Mouse (Mus musculus): ENCODE measurements around the gene Olfr823. TPM values are rescaled to one million over a fixed set of nuclear protein-coding genes. Genes with fewer than 3 reads are reported as not detected.
"Not testable (repeated sequence)": the region's sequence is repeated elsewhere in the genome, so short reads cannot be mapped to it uniquely, and the experiment has no call there.

Olfr823 gene
- not detected in 2 replicates for polyA plus RNA-seq (2012; rRNA removed)

DNA sequence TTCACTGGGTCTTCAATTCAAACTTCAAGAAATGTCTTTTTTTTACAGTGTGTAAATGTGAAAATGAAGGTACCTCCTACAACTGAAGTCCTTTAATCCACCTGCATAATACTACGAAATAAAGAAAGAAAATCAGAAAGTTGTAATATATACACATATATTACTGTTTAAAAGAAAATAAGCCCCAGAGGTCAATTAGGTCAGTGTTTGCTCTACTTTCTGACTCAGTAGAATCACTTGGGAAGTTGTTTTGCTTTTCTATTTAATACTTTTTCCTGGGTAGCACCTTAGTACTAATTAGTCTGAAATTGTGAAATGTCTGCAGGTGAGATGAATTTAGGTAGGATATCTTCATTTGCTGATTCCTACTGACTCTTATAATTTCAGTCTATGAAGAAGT, at the start of gene Olfr823:
TSS of gene Olfr823 (minus strand) at position 101 of the 400 bp plus-strand sequence.
- DNase-seq (ENCODE audit: extremely low spot score in 1 of 2, low spot score in 1 of 2) = not testable (repeated sequence)

DNA sequence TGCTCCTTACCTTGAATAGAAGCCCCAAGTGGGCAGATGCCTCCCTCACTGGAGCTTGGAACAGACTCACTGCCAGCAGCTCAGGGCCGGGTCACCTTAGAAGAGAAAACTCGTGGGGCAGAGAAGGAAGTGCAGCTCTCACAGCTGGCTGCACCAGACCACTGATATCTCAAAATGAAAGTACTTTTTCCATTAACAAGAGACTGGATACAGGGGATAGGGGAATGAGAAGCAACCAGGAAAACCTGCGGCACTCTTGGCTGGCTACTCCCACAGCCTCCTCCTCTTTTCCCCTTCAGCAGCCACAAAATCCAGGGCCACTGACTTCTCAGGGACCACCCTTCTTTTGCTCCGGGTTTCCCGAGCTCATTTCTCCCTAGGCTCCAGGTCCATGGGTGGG, 28.9 kb upstream of the Olfr823 start:
- DNase-seq (ENCODE audit: extremely low spot score in 1 of 2, low spot score in 1 of 2) = no peak

DNA sequence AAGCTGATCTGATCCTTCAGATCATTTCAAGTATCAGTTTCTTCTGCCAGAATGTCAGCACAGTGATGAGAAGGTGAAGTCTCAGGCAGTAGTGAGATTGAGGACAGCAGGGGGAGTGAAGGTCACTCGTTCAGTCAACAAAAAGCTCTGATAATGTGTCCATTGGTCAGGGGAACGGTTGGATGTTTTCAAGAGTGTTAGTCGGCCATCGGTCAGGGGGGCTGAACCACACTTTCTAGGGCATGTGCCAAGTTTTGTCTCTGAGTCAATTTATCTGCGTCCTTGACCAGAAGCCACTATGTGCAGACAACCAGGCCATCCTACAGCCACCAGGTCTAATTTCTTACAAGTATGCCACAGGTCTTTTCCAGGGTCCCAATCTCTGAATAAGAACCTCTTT, 27.3 kb upstream of the Olfr823 start:
- DNase-seq (ENCODE audit: extremely low spot score in 1 of 2, low spot score in 1 of 2) = not testable (repeated sequence)

DNA sequence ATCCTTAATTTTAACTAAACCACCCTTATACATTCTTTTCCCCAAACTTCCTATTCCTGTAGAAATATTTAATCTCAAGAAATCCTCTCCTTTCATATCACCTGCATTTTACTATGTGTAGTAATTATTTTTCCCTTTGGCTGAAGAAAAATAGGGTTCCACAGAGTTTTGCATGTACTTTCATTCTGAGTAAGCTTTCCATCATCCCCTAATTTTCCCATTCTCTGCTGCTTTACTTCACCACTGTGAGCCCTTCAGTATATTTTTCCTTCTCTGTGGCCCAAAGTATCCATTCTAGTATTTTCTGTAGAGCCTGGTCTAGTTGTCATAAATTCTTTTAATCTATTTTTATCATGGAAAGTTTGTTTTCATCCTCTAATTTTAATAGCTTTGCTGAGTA, 19.6 kb upstream of the Olfr823 start:
- DNase-seq (ENCODE audit: extremely low spot score in 1 of 2, low spot score in 1 of 2) = no peak

DNA sequence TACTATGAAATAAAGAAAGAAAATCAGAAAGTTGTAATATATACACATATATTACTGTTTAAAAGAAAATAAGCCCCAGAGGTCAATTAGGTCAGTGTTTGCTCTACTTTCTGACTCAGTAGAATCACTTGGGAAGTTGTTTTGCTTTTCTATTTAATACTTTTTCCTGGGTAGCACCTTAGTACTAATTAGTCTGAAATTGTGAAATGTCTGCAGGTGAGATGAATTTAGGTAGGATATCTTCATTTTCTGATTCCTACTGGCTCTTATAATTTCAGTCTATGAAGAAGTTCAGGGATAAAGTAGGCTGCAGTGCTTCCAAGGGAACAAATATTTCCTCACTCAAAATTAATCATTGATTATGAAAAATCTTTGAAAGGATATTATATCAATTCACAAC, 14.7 kb upstream of the Olfr823 start, which contains the start of gene Olfr824:
TSS of gene Olfr824 (minus strand) at position 101 of the 400 bp plus-strand sequence.
- not testable (repeated sequence) for DNase-seq (ENCODE audit: extremely low spot score in 1 of 2, low spot score in 1 of 2)

- not testable (repeated sequence) for DNase-seq (ENCODE audit: extremely low spot score in 1 of 2, low spot score in 1 of 2)
These were observed 862 bp upstream of the Olfr823 start for GRCm38 (mm10) chr10:130116045-130116444.

GRCm38 (mm10) chr10:130096104-130096503, 19.1 kb downstream of the Olfr823 start:
- DNase-seq (ENCODE audit: extremely low spot score in 1 of 2, low spot score in 1 of 2) = peak in 1 of 2 experiments; percentile 3

GRCm38 (mm10) chr10:130092838-130093440, 22.2 kb downstream of the Olfr823 start:
- peak in 1 of 2 experiments; percentile 81 for DNase-seq (ENCODE audit: extremely low spot score in 1 of 2, low spot score in 1 of 2)

DNA sequence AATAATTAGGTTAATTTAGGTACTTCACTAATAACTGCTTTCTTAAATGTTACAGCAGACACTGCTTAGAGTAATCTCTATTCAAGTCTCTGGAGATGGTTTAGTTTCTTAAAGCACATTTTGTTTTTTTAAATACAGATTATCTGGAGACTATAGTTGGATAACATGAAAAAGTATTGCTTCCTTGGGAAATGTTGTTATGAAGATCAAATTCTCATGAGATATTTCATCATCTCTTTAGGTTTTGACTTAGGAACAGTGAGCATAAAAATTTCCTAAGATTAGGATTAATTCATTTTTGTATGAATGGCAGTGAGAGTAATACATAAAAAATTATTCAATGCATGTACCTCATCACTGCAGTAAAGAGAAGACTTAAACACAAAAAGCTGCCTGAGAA, 44.3 kb downstream of the Olfr823 start, which contains the start of gene Olfr822:
TSS of gene Olfr822 (plus strand) at position 301 of the 400 bp plus-strand sequence.
- DNase-seq (ENCODE audit: extremely low spot score in 1 of 2, low spot score in 1 of 2) = no peak

Other genes with a start within 250 kb of the Olfr823 start
- not detected in 2 replicates for gene Olfr814, start 235.5 kb downstream of the Olfr823 start, polyA plus RNA-seq (2012; rRNA removed)
- not detected in 2 replicates for gene Olfr815, start 209.5 kb downstream of the Olfr823 start, polyA plus RNA-seq (2012; rRNA removed)
- gene Olfr816, start 199.8 kb downstream of the Olfr823 start, polyA plus RNA-seq (2012; rRNA removed) = not detected in 2 replicates
- not detected in 2 replicates for gene Olfr818, start 166.3 kb downstream of the Olfr823 start, polyA plus RNA-seq (2012; rRNA removed)
- not detected in 2 replicates for gene Olfr819, start 148.1 kb downstream of the Olfr823 start, polyA plus RNA-seq (2012; rRNA removed)
- not detected in 2 replicates for gene Olfr247, start 139.2 kb downstream of the Olfr823 start, polyA plus RNA-seq (2012; rRNA removed)
- not detected in 2 replicates for gene Gm10310, start 130.3 kb downstream of the Olfr823 start, polyA plus RNA-seq (2012; rRNA removed)
- gene Olfr820, start 102.8 kb downstream of the Olfr823 start, polyA plus RNA-seq (2012; rRNA removed) = not detected in 2 replicates
- gene Olfr821, start 85.0 kb downstream of the Olfr823 start, polyA plus RNA-seq (2012; rRNA removed) = not detected in 2 replicates
- not detected in 2 replicates for gene Olfr822, start 44.2 kb downstream of the Olfr823 start, polyA plus RNA-seq (2012; rRNA removed)
- not detected in 2 replicates for gene Olfr824, start 14.6 kb upstream of the Olfr823 start, polyA plus RNA-seq (2012; rRNA removed)
- not detected in 2 replicates for gene Olfr825, start 51.4 kb upstream of the Olfr823 start, polyA plus RNA-seq (2012; rRNA removed)
- not detected in 2 replicates for gene Olfr826, start 68.8 kb upstream of the Olfr823 start, polyA plus RNA-seq (2012; rRNA removed)
- gene Olfr827, start 99.0 kb upstream of the Olfr823 start, polyA plus RNA-seq (2012; rRNA removed) = not detected in 2 replicates
- gene Neurod4, start 164.9 kb upstream of the Olfr823 start, polyA plus RNA-seq (2012; rRNA removed) = 0.30 and 0.46 TPM in 2 replicates
- gene Tespa1, start 207.5 kb upstream of the Olfr823 start, polyA plus RNA-seq (2012; rRNA removed) = 0.12 and 0.13 TPM in 2 replicates

Data from frontal cortex, adult 2 months (tissue).